ENCODE assay signal across 9 mouse cellular contexts in genomic region chr8:85661995-85662394, GRCm38 (mm10). TPM values are rescaled to one million over a fixed set of nuclear protein-coding genes. Genes with fewer than 3 reads are reported as not detected.
A peak's percentile ranks its signal among the peaks of the same experiment; 100 is the strongest.
DNase-seq lines count a peak whose midpoint lies in the region; TF ChIP-seq lines count a peak whose summit lies in the region.
"Had no signal": no experiment of that assay in that cellular context is flagged by ENCODE, and none has a peak within 500 bp of the region (broad histone marks: within the 10 kb centered on the region; RNA-seq: fewer than 3 reads in every experiment).

No protein-coding gene starts in this region.

- WGBS in large intestine, adult 2 months: 37% methylated on average over 5 of the region's 5 CpGs

- H3K79me2 ChIP-seq in C2C12 (ENCODE audit: control insufficient read depth, insufficient read depth): no peaks in the 10 kb centered on the region

- no peak overlapping the region for H3ac ChIP-seq in C2C12 (ENCODE audit: control insufficient read depth, insufficient read length, low read depth)

- TF ChIP-seq CTCF in C2C12 (IDR thresholded peaks at IDR 0.05; ENCODE audit: control insufficient read depth, insufficient read depth, insufficient read length): peak; percentile 19

- H3K36me3 ChIP-seq in C2C12 (ENCODE audit: control insufficient read depth, insufficient read depth): no peaks in the 10 kb centered on the region
- no peaks in the 10 kb centered on the region for H3K36me3 ChIP-seq in splenic B cell, adult 2 months (ENCODE audit: control insufficient read depth, insufficient read depth, low read length, poor library complexity, severe bottlenecking)
- H3K36me3 ChIP-seq: liver, embryonic 15.5 days had no signal

- no peaks in the 10 kb centered on the region for H3K27me3 ChIP-seq in C2C12 (ENCODE audit: control insufficient read depth, insufficient read depth, insufficient read length)
- H3K27me3 ChIP-seq in splenic B cell, adult 2 months (ENCODE audit: control insufficient read depth, insufficient read depth, low read length, poor library complexity, severe bottlenecking): no peaks in the 10 kb centered on the region
- H3K27me3 ChIP-seq: liver, embryonic 15.5 days had no signal

- DNase-seq in heart, adult 18-20 months: peak; percentile 23 to 80
- no peak for DNase-seq in heart, postnatal 25 days (ENCODE audit: low spot score)
- peak; percentile 41 for DNase-seq in c-Kit-positive CD71-negative TER-119-negative erythroid progenitor cells, embryonic 14.5 days (ENCODE audit: low read depth)
- DNase-seq in frontal cortex, postnatal 10 days (ENCODE audit: low spot score in 2 of 2): peak; percentile 8 to 11
- peak; percentile 31 for DNase-seq in large intestine, adult 2 months (ENCODE audit: low read depth, low spot score)
- peak; percentile 78 for DNase-seq in lung, postnatal 36 days
- peak; percentile 70 for DNase-seq in splenic B cell, adult 2 months (ENCODE audit: low read depth, low spot score)

- intact Hi-C loops in heart, postnatal 25 days (cut with DNase I): loop anchor here (5.0 kb wide), 1 partner anchor 125 kb away; no protein-coding TSS in a partner anchor

- H3K4me3 ChIP-seq in C2C12 (ENCODE audit: insufficient read depth, poor library complexity, severe bottlenecking): no peak overlapping the region
- H3K4me3 ChIP-seq: liver, embryonic 15.5 days had no signal

- no peaks in the 10 kb centered on the region for H3K79me3 ChIP-seq in C2C12 (ENCODE audit: low read depth)

TF ChIP-seq in C2C12, 6 proteins besides CTCF, POLR2A, EP300 and RAD21:
- TF ChIP-seq CEBPB (IDR thresholded peaks at IDR 0.05; ENCODE audit: low read depth) (no peak), MAX (IDR thresholded peaks at IDR 0.05) (no peak), MYOD1 (IDR thresholded peaks at IDR 0.05; ENCODE audit: control insufficient read depth, insufficient read length, low read depth) (no peak), MYOG (IDR thresholded peaks at IDR 0.05; ENCODE audit: control insufficient read depth, extremely low read depth, insufficient read length) (no peak), USF1 (IDR thresholded peaks at IDR 0.05; ENCODE audit: low read depth) (peak; percentile 49), FOSL1 (IDR thresholded peaks at IDR 0.05; ENCODE audit: insufficient read depth, low read length, poor library complexity, severe bottlenecking) (no peak)

RNA-seq across cellular contexts. Expression of gene Neto2, which starts 38.7 kb away (rescaled TPM):
- under 1 TPM; 0.94 to 0.95 TPM for total RNA-seq in heart, adult 18-20 months (2021)
- total RNA-seq in heart, postnatal 25 days (2021): 1 to 10 TPM; 1.1 to 2.6 TPM
- polyA plus RNA-seq in C2C12 (2012; fragmentation: generic; extraction: Trizol): 0.18 TPM
- 0.34 and 0.35 TPM in 2 replicates for polyA plus RNA-seq in large intestine, adult 2 months (2012; rRNA removed)
